Mouse (Mus musculus): ENCODE measurements around the gene Gm20604. TPM values are rescaled to one million over a fixed set of nuclear protein-coding genes. Genes with fewer than 3 reads are reported as not detected.

Gm20604 gene
- polyA plus RNA-seq, 1 experiment: 31.3 TPM

DNA sequence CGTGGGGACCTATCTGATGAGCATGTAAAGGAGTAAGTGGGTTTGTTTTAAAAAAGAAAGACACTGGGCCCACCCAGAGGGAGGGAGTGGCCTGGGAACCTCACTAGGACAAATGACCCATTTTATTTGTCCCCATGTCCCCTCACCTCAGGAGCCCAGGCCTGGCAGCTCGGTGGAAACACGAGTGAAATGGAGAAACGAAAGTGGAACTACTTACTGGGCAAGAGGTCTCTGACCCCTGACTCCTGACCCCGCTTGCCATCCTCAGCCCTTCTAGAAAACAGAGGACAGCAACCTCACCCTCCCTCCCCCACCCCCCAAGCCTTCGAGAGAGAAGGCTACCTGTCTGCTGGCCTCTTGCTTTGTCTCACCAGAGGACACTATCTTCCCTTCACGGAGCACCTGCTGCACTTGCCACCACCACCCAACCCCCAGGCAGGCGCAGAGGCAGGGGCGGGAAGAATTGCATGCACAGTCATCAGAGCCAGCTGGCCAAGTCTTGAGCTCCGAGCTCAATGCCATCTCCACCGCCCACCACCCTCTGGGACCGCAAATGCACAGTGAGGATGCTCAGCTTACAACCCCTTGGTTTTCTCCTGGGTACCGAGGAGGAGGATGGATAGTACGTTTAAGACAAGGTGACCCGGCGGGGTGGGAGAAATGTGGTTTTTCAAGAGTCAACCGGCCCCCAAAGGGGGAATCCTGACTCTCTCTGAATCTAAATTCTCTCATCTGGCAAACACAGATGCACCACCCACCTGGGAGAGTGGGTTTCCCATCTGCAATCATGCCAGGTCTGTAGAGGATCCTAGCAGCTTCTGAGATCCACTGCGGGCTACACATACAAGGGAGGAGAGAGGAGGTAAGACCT is 62.9 kb downstream of the Gm20604 start:
- H3K4me1 ChIP-seq (ENCODE audit: control insufficient read depth, insufficient read depth, low read length): peaks cover 19% of the 10 kb centered on the region
- TF ChIP-seq CTCF (IDR thresholded peaks at IDR 0.05; ENCODE audit: control insufficient read depth, insufficient read depth, insufficient replicate concordance, low read depth, low read length): no peak
- TF ChIP-seq POLR2A (IDR thresholded peaks at IDR 0.05; ENCODE audit: control insufficient read depth, low read depth, low read length): no peak
- no peaks in the 10 kb centered on the region for H3K27me3 ChIP-seq (ENCODE audit: control insufficient read depth, insufficient read depth, low read length)
- H3K27ac ChIP-seq (ENCODE audit: control insufficient read depth, insufficient read depth, low read depth, low read length): no peak overlapping the region
- H3K4me3 ChIP-seq (ENCODE audit: control insufficient read depth, low read depth, low read length): no peak overlapping the region
- H3K36me3 ChIP-seq (ENCODE audit: control insufficient read depth, insufficient read depth, low read length): no peaks in the 10 kb centered on the region

DNA sequence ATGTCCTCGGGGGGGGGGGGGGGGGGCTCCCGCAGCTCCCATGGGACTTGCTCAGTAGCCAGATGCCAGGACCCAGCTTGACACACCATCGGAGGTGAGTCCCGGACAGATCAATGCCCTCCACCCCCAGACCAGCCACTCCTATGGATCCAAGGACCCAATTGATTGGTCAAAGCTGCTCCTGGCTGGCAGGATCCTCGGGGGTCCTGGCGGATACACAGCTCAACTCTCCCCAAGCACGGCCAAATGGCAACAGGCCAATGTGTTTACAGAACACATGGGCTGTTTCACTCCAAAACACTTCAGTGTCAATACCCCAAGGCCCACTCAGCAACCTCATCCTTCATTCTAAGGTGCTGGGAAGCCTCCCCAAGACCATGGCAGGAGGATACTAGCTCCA is 66.7 kb downstream of the Gm20604 start:
- Histone ChIP-seq H3K27ac (ENCODE audit: control insufficient read depth, insufficient read depth, low read depth, low read length) (no peak overlapping the region), H3K4me3 (ENCODE audit: control insufficient read depth, low read depth, low read length) (no peak overlapping the region), H3K27me3 (ENCODE audit: control insufficient read depth, insufficient read depth, low read length) (no peaks in the 10 kb centered on the region), H3K4me1 (ENCODE audit: control insufficient read depth, insufficient read depth, low read length) (peaks cover 12% of the 10 kb centered on the region), H3K36me3 (ENCODE audit: control insufficient read depth, insufficient read depth, low read length) (no peaks in the 10 kb centered on the region)
- TF ChIP-seq CTCF (IDR thresholded peaks at IDR 0.05; ENCODE audit: control insufficient read depth, insufficient read depth, insufficient replicate concordance, low read depth, low read length) (no peak), POLR2A (IDR thresholded peaks at IDR 0.05; ENCODE audit: control insufficient read depth, low read depth, low read length) (no peak)

Other genes starting within 250 kb of the Gm20604 start
- gene Chga, start 203.7 kb downstream of the Gm20604 start, polyA plus RNA-seq (2012; rRNA removed): 8.5 and 14.1 TPM in 2 replicates
- 32.3 and 35.2 TPM in 2 replicates for gene Itpk1, start 53.7 kb downstream of the Gm20604 start, polyA plus RNA-seq (2012; rRNA removed)
- gene Moap1, start 15.0 kb downstream of the Gm20604 start, polyA plus RNA-seq (2012; rRNA removed): 7.9 and 8.8 TPM in 2 replicates
- gene Tmem251, start 14.9 kb downstream of the Gm20604 start, polyA plus RNA-seq (2012; rRNA removed): 0.90 and 1.1 TPM in 2 replicates
- 3.6 and 4.5 TPM in 2 replicates for gene Gm28051, start 907 bp downstream of the Gm20604 start, polyA plus RNA-seq (2012; rRNA removed)
- 11.0 and 11.2 TPM in 2 replicates for gene Gon7, start 869 bp downstream of the Gm20604 start, polyA plus RNA-seq (2012; rRNA removed)
- gene Ubr7, start 705 bp downstream of the Gm20604 start, polyA plus RNA-seq (2012; rRNA removed): 44.5 and 47.2 TPM in 2 replicates
- gene Btbd7, start 119.8 kb upstream of the Gm20604 start, polyA plus RNA-seq (2012; rRNA removed): 21.5 and 21.9 TPM in 2 replicates
- 455 and 485 TPM in 2 replicates for gene Cox8c, start 140.6 kb upstream of the Gm20604 start, polyA plus RNA-seq (2012; rRNA removed)
- gene Unc79, start 190.2 kb upstream of the Gm20604 start, polyA plus RNA-seq (2012; rRNA removed): 1.2 and 2.0 TPM in 2 replicates